Comparison of ENCODE assay signal across 19 mouse cellular contexts in the genomic region with DNA sequence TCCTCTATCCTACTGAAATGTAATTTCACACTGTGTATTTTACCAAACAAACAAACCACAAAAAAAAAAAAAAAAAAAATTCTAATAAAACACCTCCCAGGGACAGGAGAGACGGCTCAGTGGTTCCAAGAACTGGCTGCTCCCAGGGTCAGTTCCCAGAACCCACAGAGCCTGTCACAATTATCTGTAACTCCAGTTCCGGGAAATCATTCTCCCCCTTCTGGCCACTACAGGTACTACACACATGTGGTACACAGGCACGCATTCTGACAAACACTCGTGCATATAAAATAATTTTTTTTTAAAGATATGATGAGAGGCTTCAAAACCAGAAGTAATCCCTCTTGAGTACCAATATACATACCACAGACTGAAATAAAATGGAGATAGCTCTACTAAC. TPM values are rescaled to one million over a fixed set of nuclear protein-coding genes. Genes with fewer than 3 reads are reported as not detected.
DNase-seq lines count a peak whose midpoint lies in the region; ATAC-seq and TF ChIP-seq lines count a peak whose summit lies in the region.
"Had no signal": no experiment of that assay in that cellular context is flagged by ENCODE, and none has a peak within 500 bp of the region (broad histone marks: within the 10 kb centered on the region; RNA-seq: fewer than 3 reads in every experiment).

No protein-coding gene starts in this region.

- no peak for DNase-seq in forebrain, postnatal 0 days
- no peak for DNase-seq in left cerebral cortex, adult 2 months (ENCODE audit: extremely low spot score in 1 of 2, low spot score in 2 of 2)
- DNase-seq in left cerebral cortex, adult 8-10 months (ENCODE audit: low spot score in 2 of 2) = no peak
- DNase-seq in CH12.LX (ENCODE audit: extremely low read depth) = peak; percentile 3
- no peak for DNase-seq in right cerebral cortex, adult 18-20 months
- DNase-seq in natural killer cell, adult 2 months (ENCODE audit: low spot score in 2 of 2) = no peak
- DNase-seq: cerebellum, adult 8-10 months; heart, adult 11 months; lung, postnatal 10 days; right cerebral cortex, postnatal 14 days; thymus, postnatal 4 days had no signal

- H3K9me3 ChIP-seq in forebrain, postnatal 0 days (ENCODE audit: low read length) = no peaks in the 10 kb centered on the region
- H3K9me3 ChIP-seq in forebrain, embryonic 15.5 days = no peaks in the 10 kb centered on the region
- H3K9me3 ChIP-seq in CH12.LX (replicated peaks; ENCODE audit: low read length) = no peaks in the 10 kb centered on the region
- H3K9me3 ChIP-seq: kidney, embryonic 15.5 days; limb, embryonic 15.5 days; neural tube, embryonic 12.5 days had no signal

- dilution Hi-C loops in CH12.LX (cut with MboI; ENCODE audit: extremely low pct_ligation_motif_present, extremely low pct_unique_long_range_greater_than_20kb, low sequenced_read_pairs) = no loop called here

- in situ Hi-C loops in CH12.LX (cut with MboI; ENCODE audit: low pct_ligation_motif_present, low pct_unique_long_range_greater_than_20kb, low sequenced_read_pairs) = no loop called here

- H3K79me2 ChIP-seq in CH12.LX (replicated peaks; ENCODE audit: control insufficient read depth, extremely low read depth, insufficient read depth, poor library complexity, severe bottlenecking) = no peaks in the 10 kb centered on the region

- H3K4me1 ChIP-seq in forebrain, postnatal 0 days (ENCODE audit: insufficient read depth) = 0 out of 2 replicates have a peak, but pooled peaks cover 4% of the 10 kb centered on the region
- peaks cover 18% of the 10 kb centered on the region for H3K4me1 ChIP-seq in forebrain, embryonic 15.5 days
- H3K4me1 ChIP-seq in CH12.LX (ENCODE audit: control insufficient read depth in 1 of 2, insufficient read depth in 2 of 2) = peaks cover 3 to 9% of the 10 kb centered on the region in 2 experiments; a peak in 3 of 4 replicates
- H3K4me1 ChIP-seq in bone marrow macrophage, adult 2 months (ENCODE audit: control insufficient read depth, insufficient read depth, low read length) = peaks cover 20% of the 10 kb centered on the region

- no peak overlapping the region for H3K4me3 ChIP-seq in forebrain, postnatal 0 days (ENCODE audit: low read depth, low read length)
- no peak overlapping the region for H3K4me3 ChIP-seq in forebrain, embryonic 15.5 days
- H3K4me3 ChIP-seq in left cerebral cortex, adult 2 months = no peak overlapping the region
- H3K4me3 ChIP-seq in CH12.LX (replicated peaks in 1 of 3; ENCODE audit: low read depth in 2 of 3, low read length in 2 of 3, poor library complexity in 1 of 3) = no peak overlapping the region
- H3K4me3 ChIP-seq in bone marrow macrophage, adult 2 months (ENCODE audit: insufficient read depth, low read length) = no peak overlapping the region
- H3K4me3 ChIP-seq: erythroblast, embryonic 14.5 days; kidney, embryonic 15.5 days; limb, embryonic 15.5 days; neural tube, embryonic 12.5 days had no signal

- H3K4me2 ChIP-seq in forebrain, postnatal 0 days (ENCODE audit: low read depth) = no peak overlapping the region
- no peak overlapping the region for H3K4me2 ChIP-seq in forebrain, embryonic 15.5 days (replicated peaks)
- H3K4me2 ChIP-seq in CH12.LX (ENCODE audit: insufficient read depth, low read depth, poor library complexity, severe bottlenecking) = no peak overlapping the region
- H3K4me2 ChIP-seq: limb, embryonic 15.5 days had no signal

- WGBS in forebrain, postnatal 0 days = 91% methylated on average over 4 of the region's 4 CpGs
- 97% methylated on average over 4 of the region's 4 CpGs for WGBS in forebrain, embryonic 15.5 days

- H3K27ac ChIP-seq in forebrain, postnatal 0 days (ENCODE audit: low read depth, low read length) = no peak overlapping the region
- no peak overlapping the region for H3K27ac ChIP-seq in forebrain, embryonic 15.5 days (replicated peaks)
- no peak overlapping the region for H3K27ac ChIP-seq in left cerebral cortex, adult 2 months
- H3K27ac ChIP-seq in CH12.LX (ENCODE audit: insufficient read depth, low read depth) = no peak overlapping the region
- H3K27ac ChIP-seq in bone marrow macrophage, adult 2 months (ENCODE audit: insufficient read depth, low read depth, low read length) = no peak overlapping the region
- H3K27ac ChIP-seq: limb, embryonic 15.5 days; neural tube, embryonic 12.5 days had no signal

- TF ChIP-seq RAD21 in CH12.LX (IDR thresholded peaks at IDR 0.05; ENCODE audit: low read depth, low read length) = no peak

- intact Hi-C loops in left cerebral cortex, adult 2 months (cut with DNase I) = no loop called here

- ATAC-seq in forebrain, postnatal 0 days = no peak
- no peak for ATAC-seq in forebrain, embryonic 15.5 days (replicated peaks)
- ATAC-seq: forebrain, embryonic 14.5 days had no signal

- no peak for TF ChIP-seq POLR2A in CH12.LX (IDR thresholded peaks at IDR 0.05; ENCODE audit: low read depth, low read length)
- no peak for TF ChIP-seq POLR2A in bone marrow macrophage, adult 2 months (IDR thresholded peaks at IDR 0.05; ENCODE audit: borderline replicate concordance, low read depth, low read length)

- TF ChIP-seq CTCF in forebrain, postnatal 0 days (IDR thresholded peaks at IDR 0.05; ENCODE audit: low read depth) = peak; percentile 31
- peak; percentile 33 for TF ChIP-seq CTCF in left cerebral cortex, adult 2 months (IDR thresholded peaks at IDR 0.05)
- TF ChIP-seq CTCF in CH12.LX (conservative IDR thresholded peaks at IDR 0.05 in 1 of 2, IDR thresholded peaks at IDR 0.05 in 1 of 2; ENCODE audit: low read depth in 2 of 2, low read length in 2 of 2) = peak; percentile 17 to 39; a peak in 2 of 4 replicates
- TF ChIP-seq CTCF in bone marrow macrophage, adult 2 months (IDR thresholded peaks at IDR 0.05; ENCODE audit: low read depth, low read length) = 0 out of 2 replicates have a peak, but pooled peaks have one; percentile 24

- H3K9ac ChIP-seq in forebrain, postnatal 0 days = no peak overlapping the region
- no peak overlapping the region for H3K9ac ChIP-seq in forebrain, embryonic 15.5 days (replicated peaks)
- no peak overlapping the region for H3K9ac ChIP-seq in CH12.LX (ENCODE audit: insufficient read depth, low read depth)
- H3K9ac ChIP-seq: kidney, embryonic 15.5 days; limb, embryonic 15.5 days; neural tube, embryonic 12.5 days had no signal

- H3K27me3 ChIP-seq in forebrain, postnatal 0 days (ENCODE audit: insufficient read depth, low read length) = no peaks in the 10 kb centered on the region
- peaks cover 16% of the 10 kb centered on the region for H3K27me3 ChIP-seq in forebrain, embryonic 15.5 days
- H3K27me3 ChIP-seq in CH12.LX (replicated peaks) = no peaks in the 10 kb centered on the region
- H3K27me3 ChIP-seq: kidney, embryonic 15.5 days; limb, embryonic 15.5 days had no signal

- TF ChIP-seq EP300 in CH12.LX (IDR thresholded peaks at IDR 0.05; ENCODE audit: low read length) = no peak

- no peaks in the 10 kb centered on the region for H3K36me3 ChIP-seq in forebrain, postnatal 0 days (ENCODE audit: insufficient read depth)
- H3K36me3 ChIP-seq in forebrain, embryonic 15.5 days = no peaks in the 10 kb centered on the region
- no peaks in the 10 kb centered on the region for H3K36me3 ChIP-seq in CH12.LX (replicated peaks in 1 of 2; ENCODE audit: control insufficient read depth in 1 of 2, insufficient read depth in 1 of 2, low read length in 1 of 2)
- H3K36me3 ChIP-seq: kidney, embryonic 15.5 days; limb, embryonic 15.5 days; neural tube, embryonic 12.5 days had no signal

TF ChIP-seq in CH12.LX, 34 proteins besides CTCF, POLR2A, EP300 and RAD21:
- TF ChIP-seq SMC3 (IDR thresholded peaks at IDR 0.05; ENCODE audit: low read depth, low read length) (peak; percentile 6; the same call in 1 of the 2 replicates), NELFE (IDR thresholded peaks at IDR 0.05; ENCODE audit: low read depth, low read length) (no peak)
TF ChIP-seq in CH12.LX: peak in this region for 1.

RNA-seq across cellular contexts. Expression of a gene that starts 9.7 kb away (rescaled TPM):
- 5.8 and 8.5 TPM in 2 replicates for total RNA-seq in forebrain, postnatal 0 days (2014; rRNA removed)
- polyA plus RNA-seq in forebrain, postnatal 0 days (2015; fragmentation: Nextera tagmentation; extraction: Ambion mirVana) = 3.4 and 5.0 TPM in 2 replicates
- polyA plus RNA-seq in forebrain, embryonic 15.5 days (2015; fragmentation: Nextera tagmentation; extraction: Ambion mirVana) = 3.9 and 4.0 TPM in 2 replicates
- total RNA-seq in left cerebral cortex, adult 2 months (2021) = 10 to 100 TPM; 11.4 to 11.5 TPM
- total RNA-seq in left cerebral cortex, adult 8-10 months (2022) = 10 to 100 TPM in 2 of 4 experiments, 1 to 10 TPM in 2; 9.1 to 12.3 (median 9.9) TPM
- total RNA-seq in CH12.LX (2012; rRNA removed) = not detected in 2 replicates
- total RNA-seq in CH12.LX (2014; rRNA removed) = not detected in 2 replicates
- polyA plus RNA-seq in CH12.LX (2012; ENCODE audit: insufficient read length, low read depth) = 0.03 TPM in 1 of 2 replicates, not detected in the other
- polyA plus RNA-seq in bone marrow macrophage, adult 2 months (2012; ENCODE audit: insufficient read depth, insufficient read length, missing spikeins) = 8.4 and 12.9 TPM in 2 replicates
- total RNA-seq: megakaryocyte-erythroid progenitor cell, adult 5-6 weeks had no signal
- polyA plus RNA-seq: erythroblast, embryonic 14.5 days had no signal
